Mouse (Mus musculus): ENCODE data around the gene Tob2.

Tob2 gene

DNA sequence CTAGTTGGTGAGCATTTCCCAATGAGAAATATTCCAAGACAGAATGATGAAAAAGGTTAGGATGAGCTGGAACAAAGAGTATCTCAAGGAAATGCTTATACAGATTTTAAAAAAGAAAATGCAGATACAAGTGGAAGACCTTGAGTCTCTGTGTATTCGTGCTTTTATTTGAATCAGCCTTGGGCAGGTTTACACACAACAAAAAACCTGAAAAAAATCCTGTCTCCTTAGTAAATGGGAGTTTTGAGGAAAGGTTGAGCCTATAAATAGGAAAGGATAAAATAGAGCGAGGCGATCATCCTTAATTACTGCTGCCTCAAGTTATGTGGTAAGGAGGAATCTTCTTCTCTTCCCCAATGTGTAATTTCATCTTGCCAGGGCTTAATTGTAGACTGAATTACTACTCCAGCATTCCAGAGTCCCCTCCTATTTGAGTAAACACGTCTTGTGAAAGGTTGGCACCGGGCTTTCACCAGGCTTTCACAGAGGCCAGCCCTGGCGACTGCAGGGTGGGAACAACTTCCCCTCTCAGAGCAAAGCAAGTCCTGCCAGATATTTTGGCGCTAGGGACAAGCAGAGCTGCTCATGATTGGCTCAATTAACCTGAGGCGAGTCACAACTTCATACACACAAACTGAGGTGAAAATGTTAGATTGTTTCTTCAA is 2.0 kb upstream of the Tob2 start:
- no peak for DNase-seq (ENCODE audit: low read depth, low spot score)

DNA sequence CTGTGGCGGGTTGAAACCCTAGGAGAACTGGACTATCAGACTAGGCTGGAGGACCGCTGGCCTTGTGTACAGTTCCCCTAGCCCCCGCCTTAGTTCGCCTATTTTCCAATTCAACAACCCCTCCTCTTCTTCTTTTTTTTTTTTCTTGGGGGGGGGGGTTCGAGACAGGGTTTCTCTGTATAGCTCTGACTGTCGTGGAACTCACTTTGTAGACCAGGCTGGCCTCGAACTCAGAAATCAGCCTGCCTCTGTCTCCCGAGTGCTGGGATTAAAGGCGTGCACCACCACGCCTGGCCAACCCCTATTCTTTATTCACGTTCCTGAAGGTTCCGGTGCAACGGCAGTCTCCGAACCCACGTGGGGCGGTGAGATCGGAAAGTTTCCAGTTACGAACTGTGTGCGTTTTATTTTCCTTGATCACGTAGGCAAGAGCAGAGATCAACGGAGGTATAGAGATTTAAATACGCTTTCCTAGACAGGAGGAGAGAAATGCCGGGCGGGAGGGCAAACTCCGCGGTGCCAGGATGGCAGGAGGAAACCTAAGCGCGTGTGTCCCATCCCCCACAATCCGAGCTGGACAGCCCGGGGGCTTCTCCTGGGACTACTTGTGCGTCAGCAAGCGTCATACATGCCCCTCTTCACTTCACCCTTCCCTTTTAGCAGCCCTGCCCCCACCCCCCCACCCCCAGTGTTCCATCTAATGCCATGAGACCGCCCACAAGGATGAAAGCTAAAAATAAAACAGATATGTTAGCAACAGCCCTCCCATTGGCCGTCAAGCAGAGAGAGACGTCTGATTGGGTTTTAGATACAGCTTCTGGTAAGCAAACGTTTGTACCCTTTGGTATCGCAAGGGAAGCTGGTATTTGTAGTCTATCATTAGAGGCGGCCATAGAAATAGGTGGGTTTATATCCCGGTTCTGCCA is 997 bp upstream of the Tob2 start:
- peak; percentile 84 for DNase-seq (ENCODE audit: low read depth, low spot score)

DNA sequence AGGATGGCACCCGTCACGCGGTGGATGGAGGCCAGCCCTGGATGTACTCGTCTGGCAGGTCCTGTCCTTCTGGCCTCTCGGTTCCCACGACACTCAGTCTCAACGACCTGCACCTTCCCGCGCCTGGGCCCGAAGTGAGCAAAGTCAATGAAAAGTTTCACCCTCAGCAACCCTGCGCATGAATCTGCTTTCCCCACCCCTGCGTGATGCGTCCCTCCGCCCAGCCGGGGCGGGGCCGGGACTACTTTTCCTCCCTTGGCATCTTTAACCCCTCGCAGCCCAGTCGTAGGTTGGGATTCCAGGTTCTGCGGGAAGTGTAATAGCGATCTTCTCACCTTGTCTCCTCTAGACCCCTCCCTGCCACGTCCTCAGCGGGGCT is 469 bp downstream of the Tob2 start:
- peak; percentile 84 for DNase-seq (ENCODE audit: low read depth, low spot score)

DNA sequence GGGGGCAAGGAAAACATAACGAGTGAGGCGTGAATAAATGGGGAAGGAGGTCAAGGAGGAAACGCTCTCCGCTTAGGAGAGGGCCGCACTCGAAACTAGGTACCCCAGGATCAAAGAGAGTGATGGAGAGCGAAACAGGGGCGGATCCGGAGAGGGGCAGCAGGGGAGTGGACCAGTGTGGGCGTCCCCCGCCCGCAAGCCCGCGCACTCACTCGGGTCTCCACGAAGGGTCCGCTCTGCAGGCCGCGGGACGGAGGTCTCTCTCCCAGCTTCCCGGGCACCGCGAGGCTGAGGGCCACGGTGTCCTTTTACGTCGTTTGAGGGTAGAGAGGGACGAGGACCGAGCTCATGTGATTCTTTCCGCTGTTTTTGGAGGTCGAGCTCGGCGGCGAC is 876 bp downstream of the Tob2 start:
- DNase-seq (ENCODE audit: low read depth, low spot score): peak; percentile 42

DNA sequence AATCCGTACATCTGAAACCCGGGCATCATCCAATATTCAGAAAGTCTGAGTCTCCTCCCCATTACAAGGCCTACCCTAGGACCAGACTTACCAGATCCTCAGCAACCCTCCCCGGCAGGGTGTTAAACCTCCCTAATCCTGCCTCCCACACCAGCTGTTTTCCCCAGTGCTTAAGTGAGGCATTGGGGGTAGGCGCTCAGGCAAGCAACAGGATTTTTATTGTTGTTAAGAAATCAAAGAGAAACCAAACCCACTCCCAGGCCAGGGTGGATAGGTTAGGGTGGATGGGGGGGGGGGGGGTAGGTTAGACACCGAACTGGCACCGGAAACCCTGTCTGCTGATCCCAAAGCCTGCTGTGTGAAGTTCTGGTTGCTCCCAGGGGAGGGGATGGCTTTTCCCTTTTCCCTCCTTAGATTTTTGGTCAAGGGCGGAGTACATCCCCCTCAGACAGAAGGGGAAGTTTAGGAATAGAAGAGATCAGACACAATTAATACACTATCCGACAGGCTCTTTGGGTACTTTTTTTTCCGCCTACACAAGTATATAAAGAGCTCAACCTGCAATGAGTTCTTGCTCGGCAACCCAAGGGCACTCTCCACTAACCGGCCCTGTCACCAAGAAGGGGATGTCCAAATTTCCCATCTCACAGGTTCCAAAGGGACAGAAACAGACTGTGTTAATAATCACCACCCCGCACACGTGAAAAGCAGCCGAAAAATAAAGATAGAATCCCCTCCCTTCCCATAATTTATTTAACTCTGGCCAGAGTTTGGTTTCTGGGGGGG is 1.5 kb downstream of the Tob2 start:
- peak; percentile 56 for DNase-seq (ENCODE audit: low read depth, low spot score)

DNA sequence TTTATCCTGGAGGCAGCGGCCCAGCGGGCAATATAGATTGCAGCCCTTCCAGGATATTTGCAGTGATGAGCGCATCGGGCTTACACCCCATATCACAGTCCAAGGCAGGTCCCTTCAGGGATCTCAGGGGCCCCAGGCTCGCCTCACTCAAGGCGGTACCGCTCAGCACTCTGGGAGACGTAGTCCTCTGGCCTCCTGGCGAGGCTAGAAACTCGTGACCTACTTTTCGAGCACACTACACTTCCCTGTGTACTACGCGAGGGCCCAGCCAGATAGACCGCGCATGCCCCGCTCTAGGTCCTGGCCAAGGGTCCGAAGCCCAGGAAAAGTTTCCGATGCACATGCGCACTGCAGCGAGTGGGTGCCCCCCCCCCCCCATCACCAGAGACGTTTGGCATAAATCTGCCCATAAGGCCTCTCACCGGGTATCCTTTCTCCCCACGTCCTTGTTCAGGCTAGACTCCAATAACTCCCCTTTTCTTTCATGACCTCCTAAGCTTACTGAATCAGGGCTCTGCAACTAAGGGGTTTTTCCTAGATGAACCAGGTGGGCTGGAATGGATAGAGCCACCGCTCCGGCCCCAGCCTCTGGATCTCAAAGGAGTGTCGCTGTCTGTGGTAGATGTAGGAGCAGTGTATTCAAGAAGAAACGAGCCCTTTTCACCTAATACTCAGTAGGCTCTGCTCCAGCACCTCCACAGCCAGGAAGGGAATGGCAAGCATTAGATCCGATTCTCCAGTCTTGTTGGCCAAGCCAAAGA is 2.4 kb downstream of the Tob2 start:
- DNase-seq (ENCODE audit: low read depth, low spot score): peak; percentile 96

DNA sequence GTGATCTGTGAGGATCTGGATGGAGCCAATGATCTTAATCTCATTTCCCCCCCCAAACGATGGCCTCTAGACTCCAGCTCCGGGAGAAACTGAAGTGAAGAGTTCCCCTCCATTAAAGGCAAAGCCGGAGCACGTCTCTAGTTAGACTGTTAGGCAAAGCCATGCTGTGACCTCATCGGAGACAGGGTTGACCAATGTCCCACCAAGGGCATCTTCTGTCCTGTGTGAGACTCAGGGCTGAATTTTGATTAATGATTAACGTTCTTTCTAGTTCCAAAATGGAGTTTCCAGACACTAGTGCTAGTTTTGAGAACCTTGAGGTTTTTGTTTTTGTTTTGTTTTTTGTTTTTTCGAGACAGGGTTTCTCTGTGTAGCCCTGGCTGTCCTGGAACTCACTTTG is 5.5 kb downstream of the Tob2 start:
- DNase-seq (ENCODE audit: low read depth, low spot score): no peak

DNA sequence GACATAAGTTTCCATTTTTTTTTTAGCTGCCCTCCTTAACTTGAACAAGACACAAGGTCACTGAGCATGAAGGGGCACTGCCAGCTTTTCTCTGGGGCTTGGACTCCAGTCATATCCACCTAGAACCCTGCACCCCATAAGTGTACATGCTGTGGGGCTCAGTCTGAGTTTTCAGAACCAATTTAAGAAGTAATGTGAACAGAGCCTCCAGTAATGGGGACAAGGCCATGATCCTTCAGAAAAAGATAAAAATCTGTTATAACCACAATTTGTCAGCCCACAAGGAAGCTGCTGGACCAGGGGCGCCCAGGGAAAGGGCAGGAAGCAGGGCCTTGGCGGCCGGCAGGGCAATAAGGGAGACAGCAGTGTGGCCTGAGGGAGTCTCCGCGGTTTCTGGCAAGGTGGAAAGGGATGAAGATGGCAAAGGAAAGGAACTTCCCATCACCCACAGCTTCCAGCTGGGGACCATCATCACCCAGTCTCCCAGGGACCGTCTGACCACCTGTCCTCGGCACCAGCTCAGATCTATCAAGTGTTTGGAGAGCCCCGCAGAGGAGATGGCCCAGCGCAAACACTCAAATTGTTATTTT is 6.1 kb downstream of the Tob2 start:
- DNase-seq (ENCODE audit: low read depth, low spot score): no peak

DNA sequence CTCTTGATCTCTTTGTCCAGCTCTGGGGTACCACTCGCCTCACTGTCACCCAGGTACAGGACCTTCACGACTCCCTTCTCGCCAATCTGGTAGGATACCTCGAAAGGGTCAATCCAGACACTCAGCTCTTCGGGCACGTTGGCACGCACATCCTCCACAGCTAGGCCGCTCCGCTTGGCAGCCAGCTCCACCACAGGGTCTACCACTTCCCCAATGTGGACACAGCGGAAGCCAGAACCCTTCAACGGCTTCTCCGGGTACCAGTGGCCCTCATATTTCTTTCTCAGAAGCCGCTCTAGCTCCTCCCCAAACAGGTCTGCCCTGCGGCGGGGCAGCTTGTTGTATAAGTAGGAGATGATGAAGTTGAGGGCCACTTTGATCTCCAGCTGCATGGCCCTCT is 7.2 kb downstream of the Tob2 start:
- DNase-seq (ENCODE audit: low read depth, low spot score): no peak

DNA sequence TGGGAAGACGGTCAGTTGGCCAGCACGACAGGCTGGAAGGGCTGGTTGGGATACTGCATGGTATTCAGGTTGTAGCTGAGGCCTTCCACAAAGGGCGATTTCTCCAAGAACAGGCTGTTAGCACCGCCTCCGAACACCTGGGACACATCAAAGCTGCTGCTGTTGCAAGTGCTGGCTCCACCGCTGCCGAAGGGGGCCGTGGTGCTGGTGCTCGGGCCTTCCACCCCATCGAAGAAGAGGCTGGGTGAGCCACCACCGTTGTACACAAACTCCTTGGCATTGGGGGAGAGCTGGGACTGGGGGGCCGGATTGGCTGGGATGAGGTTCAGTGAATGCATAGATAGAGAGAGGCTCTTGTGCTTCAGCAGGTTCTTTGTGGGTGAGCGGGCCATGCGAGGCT is 7.9 kb downstream of the Tob2 start:
- DNase-seq (ENCODE audit: low read depth, low spot score): no peak

DNA sequence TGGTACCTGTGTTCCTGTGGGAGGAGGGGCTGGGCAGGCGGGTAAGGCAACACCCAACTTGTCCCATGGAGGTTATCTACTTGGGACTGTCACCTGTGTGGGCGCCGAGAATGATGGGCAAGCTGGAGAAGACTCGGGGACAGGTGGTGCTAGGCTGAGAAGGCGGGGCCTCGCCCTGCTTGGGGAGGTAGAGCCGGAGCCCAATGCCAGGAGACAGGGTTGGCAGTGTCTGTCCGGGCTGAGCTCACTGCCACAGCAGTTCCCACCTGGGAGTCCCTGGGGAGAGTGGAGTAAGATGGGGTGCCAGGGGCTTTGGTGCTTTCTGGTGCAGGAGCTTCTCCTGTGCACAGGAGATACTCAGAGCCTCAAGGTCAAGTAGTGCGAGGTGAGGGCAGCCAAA is 9.5 kb downstream of the Tob2 start:
- DNase-seq (ENCODE audit: low read depth, low spot score): no peak

DNA sequence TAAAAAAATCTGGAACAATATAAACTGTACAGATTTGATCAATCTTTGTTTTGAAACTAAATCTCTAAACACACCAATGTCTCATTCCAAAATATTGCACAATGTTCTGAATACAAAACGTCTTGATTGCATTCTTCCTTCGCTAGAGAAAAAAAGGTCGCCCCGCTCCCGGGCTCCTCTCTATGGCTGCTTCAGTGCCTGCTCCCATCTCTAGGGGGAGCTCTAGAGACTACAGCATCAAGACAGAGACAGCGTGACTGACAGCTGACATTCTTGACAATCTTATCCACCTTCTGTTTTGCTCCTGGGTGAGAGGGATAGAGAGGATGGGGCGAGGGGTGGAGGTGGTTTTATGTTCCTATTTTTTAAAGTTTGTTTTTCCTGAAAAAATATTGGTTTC is 10.3 kb downstream of the Tob2 start:
- peak; percentile 69 for DNase-seq (ENCODE audit: low read depth, low spot score)

DNA sequence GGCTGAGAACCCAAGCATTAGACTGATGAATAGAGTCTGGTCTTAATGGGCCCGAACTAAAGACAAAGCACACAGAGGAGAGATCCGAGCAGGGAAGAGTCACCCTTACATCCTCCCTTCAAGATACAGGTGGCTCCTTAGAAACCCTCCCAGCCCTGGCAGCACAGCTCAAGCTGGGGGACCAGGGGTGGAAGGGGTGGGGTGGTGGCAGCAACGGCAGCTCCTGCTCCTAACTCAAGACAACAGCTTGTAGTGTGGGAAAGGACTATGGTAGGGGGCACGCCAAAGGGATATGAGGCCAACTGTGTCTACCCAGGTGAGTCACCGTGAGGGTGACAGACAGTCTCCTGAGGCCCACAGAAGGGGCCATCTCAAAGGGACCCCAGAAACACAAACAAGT is 10.7 kb downstream of the Tob2 start:
- no peak for DNase-seq (ENCODE audit: low read depth, low spot score)

DNA sequence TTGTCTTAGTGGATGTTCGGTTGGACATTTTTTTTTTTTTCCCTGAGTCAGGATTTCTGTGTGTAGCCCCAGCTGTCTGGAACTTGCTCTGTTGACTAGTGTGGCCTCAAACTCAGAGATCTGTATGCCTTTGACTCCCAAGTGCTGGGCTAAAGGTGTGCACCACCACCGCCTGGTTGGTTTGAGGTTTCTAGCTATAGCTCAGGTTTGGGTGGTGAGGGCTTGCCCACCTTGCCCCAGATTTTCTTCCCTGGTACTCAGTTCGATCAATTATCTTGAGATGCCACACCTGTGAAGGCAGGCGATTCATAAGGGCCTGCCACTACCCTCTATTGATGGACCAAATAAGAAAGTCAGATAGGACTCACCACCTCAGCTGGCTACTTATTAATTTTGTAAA is 11.4 kb downstream of the Tob2 start:
- DNase-seq (ENCODE audit: low read depth, low spot score): no peak

DNA sequence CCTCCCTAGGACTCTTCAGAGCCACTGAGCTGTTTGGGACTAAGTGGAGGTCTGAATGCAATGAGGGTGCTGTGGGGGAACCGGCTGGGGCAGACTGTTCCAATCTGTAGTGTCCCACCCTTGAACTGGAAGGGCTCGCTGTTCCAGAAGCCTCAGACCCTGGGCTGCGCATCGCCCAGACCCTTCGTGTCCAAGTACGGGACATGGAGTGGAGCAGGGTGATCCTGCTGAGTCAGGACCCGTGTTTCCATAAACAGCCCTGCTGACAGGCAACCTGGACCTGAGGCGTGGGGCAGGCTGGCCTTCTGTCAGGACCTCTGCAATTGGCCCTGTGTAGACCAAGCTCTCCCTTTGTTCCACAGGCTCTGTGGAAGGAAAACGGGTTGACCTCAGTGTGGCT is 11.8 kb downstream of the Tob2 start:
- no peak for DNase-seq (ENCODE audit: low read depth, low spot score)

DNA sequence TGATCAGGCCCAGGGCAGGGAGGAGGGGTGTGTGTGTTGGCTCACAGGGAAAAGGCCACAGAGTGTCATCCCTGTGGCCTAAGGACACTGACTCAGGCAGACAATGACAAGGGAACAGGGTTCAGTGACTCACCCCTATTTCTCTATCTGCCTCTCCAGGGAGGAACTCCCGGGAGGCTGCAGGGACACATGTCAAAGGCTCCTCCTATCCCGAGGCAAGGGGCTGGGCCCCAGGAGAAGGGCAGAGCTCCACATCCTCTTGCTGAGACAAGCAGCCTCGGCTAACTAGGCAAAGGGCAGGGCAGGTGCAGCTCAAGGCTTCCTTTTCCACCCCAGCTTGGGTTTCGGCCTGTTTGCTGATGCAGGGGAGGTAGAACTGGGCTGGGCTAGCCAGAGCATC is 12.9 kb downstream of the Tob2 start:
- DNase-seq (ENCODE audit: low read depth, low spot score): peak; percentile 81

DNA sequence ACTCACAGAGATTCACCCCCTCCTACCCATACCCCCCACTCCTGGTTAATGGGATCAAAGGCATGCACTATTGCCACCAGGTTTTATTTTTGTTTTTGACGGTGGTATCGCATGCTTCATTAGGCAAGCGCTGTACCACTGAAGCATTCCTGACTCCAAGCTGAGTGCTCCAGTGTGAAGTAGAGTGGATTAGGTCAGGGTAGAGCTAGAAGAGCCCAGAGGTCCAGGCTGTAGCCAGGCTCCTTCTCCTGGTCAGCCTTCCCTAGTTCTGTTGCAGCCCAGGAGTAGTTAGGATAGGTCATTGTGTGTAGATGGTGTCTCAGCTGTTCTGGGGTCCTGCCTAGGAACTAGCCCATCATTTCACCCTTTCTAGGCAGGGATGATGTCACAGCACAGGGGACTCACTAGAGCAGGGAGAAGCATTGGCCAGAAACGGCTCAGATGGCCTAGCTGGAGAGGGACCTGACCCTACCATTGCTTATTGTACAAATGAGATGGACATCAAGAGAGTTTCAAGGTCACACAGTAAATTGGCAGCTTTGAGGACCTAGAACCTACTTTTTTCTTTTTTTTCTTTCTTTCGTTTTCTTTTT is 13.5 kb downstream of the Tob2 start:
- DNase-seq (ENCODE audit: low read depth, low spot score): no peak

DNA sequence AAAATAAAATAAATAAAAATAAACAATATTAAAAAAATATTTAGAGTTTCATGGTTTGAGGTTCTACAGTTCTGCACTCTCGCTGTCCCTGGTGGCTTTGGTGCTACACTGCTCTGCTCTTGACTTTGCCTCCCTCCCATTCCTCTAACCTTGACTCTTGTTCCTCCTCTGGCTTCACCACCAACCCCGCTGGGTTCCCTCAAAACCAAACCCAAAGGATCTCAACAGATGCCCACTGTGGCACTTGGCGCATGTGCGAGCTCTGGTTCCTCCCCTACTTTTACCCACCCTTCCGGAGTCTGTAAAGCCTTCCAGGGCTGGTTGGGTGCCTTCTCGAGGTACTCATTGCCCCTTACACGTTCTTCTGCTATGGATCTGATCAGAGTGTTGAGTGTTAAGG is 16.3 kb downstream of the Tob2 start:
- DNase-seq (ENCODE audit: low read depth, low spot score): no peak

DNA sequence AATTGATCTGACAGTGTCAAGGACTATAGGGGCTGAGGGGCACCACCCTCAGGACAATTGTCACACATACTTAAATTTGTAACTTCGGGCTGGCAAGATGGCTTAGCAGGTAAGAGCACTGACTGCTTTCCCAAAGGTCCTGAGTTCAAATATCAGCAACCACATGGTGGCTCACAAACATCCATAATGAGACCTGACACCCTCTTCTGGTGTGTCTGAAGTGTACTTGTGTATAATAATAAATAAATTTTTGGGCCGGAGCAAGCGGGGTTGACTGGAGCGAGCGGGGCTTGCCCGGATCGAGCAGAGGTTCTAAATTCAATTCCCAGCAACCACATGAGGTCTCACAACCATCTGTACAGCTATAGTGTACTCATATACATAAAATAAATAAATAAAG is 18.3 kb downstream of the Tob2 start:
- DNase-seq (ENCODE audit: low read depth, low spot score): no peak

DNA sequence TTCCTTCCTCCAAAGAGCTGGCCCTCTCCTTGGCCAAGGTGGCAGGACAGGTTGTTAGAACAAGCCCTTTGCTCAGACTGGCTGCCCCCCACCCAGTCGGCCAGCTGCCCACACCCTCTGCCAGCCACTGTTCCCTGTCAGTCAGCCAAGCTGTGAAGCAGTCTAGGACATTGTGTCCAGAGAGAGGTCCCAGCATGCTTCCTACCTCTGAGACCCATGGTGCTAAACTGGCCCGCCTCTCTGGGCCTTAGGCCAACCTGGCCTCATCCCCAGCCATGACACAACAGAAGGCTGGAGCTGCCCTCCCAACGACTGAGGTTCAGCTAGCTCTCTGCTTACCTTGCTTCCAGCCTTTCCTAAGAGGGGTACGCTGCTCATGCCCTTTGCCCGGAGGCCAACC is 19.0 kb downstream of the Tob2 start:
- DNase-seq (ENCODE audit: low read depth, low spot score): peak; percentile 88

All from 3T3-L1 (cell line).